Mouse (Mus musculus) hindbrain, embryonic 16.5 days (tissue): Measurements from ENCODE around the gene Klhdc1. TPM values are rescaled to one million over a fixed set of nuclear protein-coding genes. Genes with fewer than 3 reads are reported as not detected.

ENCODE experiments used
- ATAC-seq: fragments of 200-750 bp; cut with Nextera tagmentation; 2 replicates; pipeline ENCODE4 v1.8.0; 2017; ENCODE audit warnings: moderate TSS enrichment, moderate library complexity
- H3K27ac ChIP-seq: fragments of 300-500 bp; sonication (generic); 2 replicates; pipeline ENCODE4 v1.5.1; 2014; ENCODE audit warnings: low read depth, mild to moderate bottlenecking, control low read depth, low read length, moderate library complexity
- H3K27me3 ChIP-seq: fragments of 300-500 bp; sonication (generic); replicated peaks from 2 replicates; pipeline ENCODE4 v1.6.1; 2014; ENCODE audit warnings: low read length; ENCODE audit not compliant: control insufficient read depth, insufficient read depth
- H3K36me3 ChIP-seq: fragments of 300-500 bp; sonication (generic); 2 replicates; pipeline ENCODE4 v1.6.1; 2014; ENCODE audit warnings: mild to moderate bottlenecking, low read length, moderate library complexity, mixed read lengths; ENCODE audit not compliant: control insufficient read depth, insufficient read depth
- H3K4me1 ChIP-seq: fragments of 300-500 bp; sonication (generic); 2 replicates; pipeline ENCODE4 v1.6.1; 2014; ENCODE audit warnings: low read depth, low read length; ENCODE audit not compliant: control insufficient read depth, insufficient read depth
- H3K4me2 ChIP-seq: fragments of 300-500 bp; sonication (generic); 2 replicates; pipeline ENCODE4 v1.6.1; 2014; ENCODE audit warnings: mild to moderate bottlenecking, low read length, control low read depth, moderate library complexity
- H3K4me3 ChIP-seq: fragments of 300-500 bp; sonication (generic); 2 replicates; pipeline ENCODE4 v1.5.1; 2014; ENCODE audit warnings: mild to moderate bottlenecking, low read length, control low read depth, moderate library complexity
- H3K9ac ChIP-seq: fragments of 300-500 bp; sonication (generic); 2 replicates; pipeline ENCODE4 v1.6.1; 2014; ENCODE audit warnings: low read depth, mild to moderate bottlenecking, control low read depth, low read length, moderate library complexity
- H3K9me3 ChIP-seq: fragments of 300-500 bp; sonication (generic); 2 replicates; pipeline ENCODE4 v1.6.1; 2014; ENCODE audit warnings: mild to moderate bottlenecking, low read length, moderate library complexity; ENCODE audit not compliant: control insufficient read depth
- WGBS: fragments of 180-500 bp; shearing (Covaris S2); extraction: QIAGEN DNeasy Blood & Tissue Kit; methylation state at CpG from one replicate; pipeline ENCODE4 v1.1.7; 2014; 5-methylcytosine and 5-hydroxymethylcytosine counted together
- polyA plus RNA-seq: library from polyadenylated mRNA; unstranded; fragments of >200 nt; fragmentation: Nextera tagmentation; extraction: Ambion mirVana; gene quantifications from 2 replicates; pipeline ENCODE4 v1.2.1, GENCODE M21; 2015

Klhdc1 gene
- polyA plus RNA-seq, 1 experiment from 2014 or later, result 17.2 TPM

GRCm38 (mm10) chr12:69220613-69221277 is 20.2 kb upstream of the Klhdc1 start:
- 87% methylated on average over 19 of the region's 19 CpGs for WGBS
- no peak for ATAC-seq
- Histone ChIP-seq H3K9ac (no peak overlapping the region), H3K4me1 (no peaks in the 10 kb centered on the region), H3K27me3 (no peaks in the 10 kb centered on the region), H3K27ac (no peak overlapping the region), H3K9me3 (no peaks in the 10 kb centered on the region), H3K4me2 (no peak overlapping the region), H3K4me3 (no peak overlapping the region), H3K36me3 (no peaks in the 10 kb centered on the region)

- Histone ChIP-seq H3K27ac (peak within 1 kb of the TSS; percentile 75), H3K9ac (peak within 1 kb of the TSS; percentile 64), H3K27me3 (no peaks in the 10 kb centered on the region), H3K4me1 (peaks cover 2% of the 10 kb centered on the region; the same call in 1 of the 2 replicates), H3K9me3 (no peaks in the 10 kb centered on the region), H3K4me2 (peak within 1 kb of the TSS; percentile 74), H3K4me3 (peak within 1 kb of the TSS; percentile 79), H3K36me3 (no peaks in the 10 kb centered on the region)
- WGBS, result under 1% methylated on average over 37 of the region's 37 CpGs
- ATAC-seq, result peak; percentile 97
Measured at GRCm38 (mm10) chr12:69227776-69228466, 13.1 kb upstream of the Klhdc1 start, which contains the start of gene Pole2. TSS of gene Pole2 (minus strand) at chr12:69228195.

- H3K9ac ChIP-seq, result no peak overlapping the region
- WGBS, result 71% methylated on average over 2 of the region's 2 CpGs
- H3K4me2 ChIP-seq, result no peak overlapping the region
- H3K9me3 ChIP-seq, result no peaks in the 10 kb centered on the region
- no peak for ATAC-seq
- H3K27me3 ChIP-seq, result no peaks in the 10 kb centered on the region
- H3K4me3 ChIP-seq, result no peak overlapping the region
- H3K4me1 ChIP-seq, result peaks cover 2% of the 10 kb centered on the region; the same call in 1 of the 2 replicates
- no peaks in the 10 kb centered on the region for H3K36me3 ChIP-seq
- no peak overlapping the region for H3K27ac ChIP-seq
Measured at GRCm38 (mm10) chr12:69229251-69229650, 11.7 kb upstream of the Klhdc1 start.

GRCm38 (mm10) chr12:69235782-69236181 is 5.2 kb upstream of the Klhdc1 start:
- no peak overlapping the region for H3K9ac ChIP-seq
- no peak overlapping the region for H3K4me3 ChIP-seq
- H3K27ac ChIP-seq, result no peak overlapping the region
- no peaks in the 10 kb centered on the region for H3K36me3 ChIP-seq
- WGBS, result 95% methylated on average over 6 of the region's 6 CpGs
- H3K9me3 ChIP-seq, result no peaks in the 10 kb centered on the region
- H3K4me1 ChIP-seq, result no peaks in the 10 kb centered on the region
- H3K4me2 ChIP-seq, result no peak overlapping the region
- no peak for ATAC-seq
- no peaks in the 10 kb centered on the region for H3K27me3 ChIP-seq

GRCm38 (mm10) chr12:69238284-69238683 is 2.7 kb upstream of the Klhdc1 start:
- Histone ChIP-seq H3K4me2 (no peak overlapping the region), H3K4me3 (no peak overlapping the region), H3K27ac (no peak overlapping the region), H3K4me1 (no peaks in the 10 kb centered on the region), H3K9me3 (no peaks in the 10 kb centered on the region), H3K27me3 (no peaks in the 10 kb centered on the region), H3K9ac (no peak overlapping the region), H3K36me3 (no peaks in the 10 kb centered on the region)
- 35% methylated on average over 3 of the region's 3 CpGs for WGBS
- ATAC-seq, result no peak

- WGBS, result 0% methylated on average over 3 of the region's 3 CpGs
- Histone ChIP-seq H3K27me3 (no peaks in the 10 kb centered on the region), H3K36me3 (no peaks in the 10 kb centered on the region), H3K27ac (peak overlapping the region; percentile 89), H3K4me3 (peak overlapping the region; percentile 72), H3K9ac (peak overlapping the region; percentile 88), H3K4me1 (no peaks in the 10 kb centered on the region), H3K4me2 (peak overlapping the region; percentile 68), H3K9me3 (no peaks in the 10 kb centered on the region)
- ATAC-seq, result no peak
Measured at GRCm38 (mm10) chr12:69241405-69241770, 412 bp downstream of the Klhdc1 start.

GRCm38 (mm10) chr12:69241771-69242431 is 925 bp downstream of the Klhdc1 start:
- Histone ChIP-seq H3K4me2 (peak overlapping the region; percentile 68), H3K36me3 (no peaks in the 10 kb centered on the region), H3K9ac (peak overlapping the region; percentile 88), H3K4me3 (peak overlapping the region; percentile 72), H3K4me1 (no peaks in the 10 kb centered on the region), H3K9me3 (no peaks in the 10 kb centered on the region), H3K27ac (peak overlapping the region; percentile 89), H3K27me3 (no peaks in the 10 kb centered on the region)
- WGBS, result under 1% methylated on average over 47 of the region's 64 CpGs
- ATAC-seq, result peak; percentile 97

GRCm38 (mm10) chr12:69249766-69250165 is 8.8 kb downstream of the Klhdc1 start:
- Histone ChIP-seq H3K4me1 (no peaks in the 10 kb centered on the region), H3K27me3 (no peaks in the 10 kb centered on the region), H3K4me3 (no peak overlapping the region), H3K9me3 (no peaks in the 10 kb centered on the region), H3K9ac (no peak overlapping the region), H3K27ac (no peak overlapping the region), H3K4me2 (no peak overlapping the region), H3K36me3 (no peaks in the 10 kb centered on the region)
- no peak for ATAC-seq
- WGBS, result 89% methylated on average over 4 of the region's 4 CpGs

- H3K36me3 ChIP-seq, result no peaks in the 10 kb centered on the region
- 82% methylated on average over 8 of the region's 8 CpGs for WGBS
- no peak overlapping the region for H3K9ac ChIP-seq
- H3K27me3 ChIP-seq, result no peaks in the 10 kb centered on the region
- H3K4me1 ChIP-seq, result no peaks in the 10 kb centered on the region
- no peak overlapping the region for H3K27ac ChIP-seq
- H3K9me3 ChIP-seq, result no peaks in the 10 kb centered on the region
- no peak overlapping the region for H3K4me3 ChIP-seq
- no peak overlapping the region for H3K4me2 ChIP-seq
- ATAC-seq, result no peak
Measured at GRCm38 (mm10) chr12:69250756-69251155, 9.8 kb downstream of the Klhdc1 start.
